ENCODE assay signal across 9 mouse cellular contexts in the genomic region with DNA sequence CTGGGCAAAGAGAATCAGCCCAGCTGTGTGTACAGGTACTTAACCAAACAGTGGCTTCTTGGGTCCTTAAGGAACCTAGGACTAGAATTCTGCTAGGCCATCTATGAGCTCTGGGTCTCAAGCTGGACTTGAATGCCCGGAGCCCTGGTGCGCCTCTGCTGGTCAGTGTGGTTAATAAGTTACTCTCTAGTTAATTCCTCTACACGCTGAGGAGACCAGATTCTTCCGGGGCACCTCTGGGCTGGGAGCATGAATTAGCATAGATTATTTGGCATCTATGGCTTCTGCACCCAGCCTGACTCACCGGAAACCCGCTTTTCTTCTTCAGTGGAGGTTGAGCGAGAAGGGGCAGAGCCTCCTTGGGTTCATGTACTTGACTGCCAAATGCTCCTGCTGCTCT. TPM values are rescaled to one million over a fixed set of nuclear protein-coding genes. Genes with fewer than 3 reads are reported as not detected.
DNase-seq lines count a peak whose midpoint lies in the region; ATAC-seq and TF ChIP-seq lines count a peak whose summit lies in the region.
"Had no signal": no experiment of that assay in that cellular context is flagged by ENCODE, and none has a peak within 500 bp of the region (broad histone marks: within the 10 kb centered on the region; RNA-seq: fewer than 3 reads in every experiment).

No protein-coding gene starts in this region.

- no peak overlapping the region for H3K4me2 ChIP-seq in lung, embryonic 14.5 days
- peak overlapping the region; percentile 60 for H3K4me2 ChIP-seq in embryonic facial prominence, embryonic 15.5 days (replicated peaks)
- H3K4me2 ChIP-seq: hindbrain, embryonic 15.5 days had no signal

- peak; percentile 25; the same call in 1 of the 2 replicates for TF ChIP-seq CTCF in lung, embryonic 14.5 days (IDR thresholded peaks at IDR 0.05; ENCODE audit: low read depth)
- TF ChIP-seq CTCF in small intestine, adult 2 months (IDR thresholded peaks at IDR 0.05; ENCODE audit: extremely low read depth, insufficient read length, insufficient replicate concordance, low read depth, low read length): peak; percentile 38; the same call in 1 of the 2 replicates

- WGBS in lung, embryonic 14.5 days: 6% methylated on average over 7 of the region's 7 CpGs
- 18% methylated on average over 7 of the region's 7 CpGs for WGBS in embryonic facial prominence, embryonic 15.5 days
- 1% methylated on average over 7 of the region's 7 CpGs for WGBS in small intestine, adult 2 months

- peaks cover 100% of the 10 kb centered on the region for H3K27me3 ChIP-seq in lung, embryonic 14.5 days (ENCODE audit: insufficient read depth, low read length)
- peaks cover 85% of the 10 kb centered on the region for H3K27me3 ChIP-seq in embryonic facial prominence, embryonic 15.5 days
- H3K27me3 ChIP-seq in small intestine, adult 2 months (ENCODE audit: control insufficient read depth, insufficient read depth, low read length): peaks cover 82% of the 10 kb centered on the region

- no peak for ATAC-seq in lung, embryonic 14.5 days (ENCODE audit: insufficient read depth)
- no peak for ATAC-seq in embryonic facial prominence, embryonic 15.5 days (ENCODE audit: insufficient number of reproducible peaks, low FRiP score, low TSS enrichment, low read depth)

- H3K9me3 ChIP-seq in lung, embryonic 14.5 days (ENCODE audit: low read depth, low read length): no peaks in the 10 kb centered on the region
- H3K9me3 ChIP-seq in embryonic facial prominence, embryonic 15.5 days (replicated peaks): no peaks in the 10 kb centered on the region
- H3K9me3 ChIP-seq: hindbrain, embryonic 15.5 days had no signal

- DNase-seq in lung, embryonic 14.5 days: no peak
- DNase-seq in lung, postnatal 10 days: no peak
- DNase-seq in kidney, postnatal 25 days: peak; percentile 89 to 93
- no peak for DNase-seq in cerebellum, postnatal 4 days (ENCODE audit: low spot score in 2 of 2)
- no peak for DNase-seq in urinary bladder, postnatal 14 days (ENCODE audit: low spot score)

- no peak for TF ChIP-seq POLR2A in small intestine, adult 2 months (IDR thresholded peaks at IDR 0.05; ENCODE audit: low read depth, low read length)

- H3K4me1 ChIP-seq in lung, embryonic 14.5 days (ENCODE audit: insufficient read depth): no peaks in the 10 kb centered on the region
- H3K4me1 ChIP-seq in embryonic facial prominence, embryonic 15.5 days: peaks cover 52% of the 10 kb centered on the region
- no peaks in the 10 kb centered on the region; the same call in 1 of the 2 replicates for H3K4me1 ChIP-seq in small intestine, adult 2 months (ENCODE audit: control insufficient read depth, insufficient read depth, insufficient read length, low read length)

- H3K27ac ChIP-seq in lung, embryonic 14.5 days (ENCODE audit: low read depth): no peak overlapping the region
- no peak overlapping the region for H3K27ac ChIP-seq in embryonic facial prominence, embryonic 15.5 days (replicated peaks)
- H3K27ac ChIP-seq in small intestine, adult 2 months (ENCODE audit: insufficient read depth, low read depth, low read length): no peak overlapping the region
- H3K27ac ChIP-seq: hindbrain, embryonic 15.5 days had no signal

- no peaks in the 10 kb centered on the region for H3K36me3 ChIP-seq in lung, embryonic 14.5 days (ENCODE audit: insufficient read depth)
- H3K36me3 ChIP-seq in embryonic facial prominence, embryonic 15.5 days: no peaks in the 10 kb centered on the region
- H3K36me3 ChIP-seq in small intestine, adult 2 months (ENCODE audit: control insufficient read depth, insufficient read depth, low read length): no peaks in the 10 kb centered on the region
- H3K36me3 ChIP-seq: hindbrain, embryonic 15.5 days had no signal

- no peak overlapping the region for H3K9ac ChIP-seq in lung, embryonic 14.5 days
- H3K9ac ChIP-seq in embryonic facial prominence, embryonic 15.5 days: no peak overlapping the region
- H3K9ac ChIP-seq: hindbrain, embryonic 15.5 days had no signal

- no peak overlapping the region for H3K4me3 ChIP-seq in lung, embryonic 14.5 days (ENCODE audit: low read depth, low read length)
- peak overlapping the region; percentile 47; the same call in 1 of the 2 replicates for H3K4me3 ChIP-seq in embryonic facial prominence, embryonic 15.5 days (replicated peaks)
- no peak overlapping the region for H3K4me3 ChIP-seq in small intestine, adult 2 months (ENCODE audit: low read depth, low read length)
- H3K4me3 ChIP-seq: hindbrain, embryonic 15.5 days had no signal

RNA-seq across cellular contexts. Expression of a gene that starts 2.5 kb away (rescaled TPM):
- polyA plus RNA-seq in lung, embryonic 14.5 days (2014; fragmentation: Nextera tagmentation; extraction: Ambion mirVana): not detected in 2 replicates
- 15.6 and 18.2 TPM in 2 replicates for polyA plus RNA-seq in embryonic facial prominence, embryonic 15.5 days (2015; fragmentation: Nextera tagmentation; extraction: Ambion mirVana)
- 0.03 TPM in 1 of 2 replicates, not detected in the other for polyA plus RNA-seq in small intestine, adult 2 months (2012; rRNA removed)
- polyA plus RNA-seq: lung, embryonic 16.5 days had no signal

Comparison
In these comparisons a context has a peak if more than half of its experiments do, and no peak if none do; other contexts are left out.
1. DNase-seq: peak in kidney, postnatal 25 days (2 of 2); none in lung, embryonic 14.5 days (single experiment), lung, postnatal 10 days (single experiment), cerebellum, postnatal 4 days (0 of 2) and urinary bladder, postnatal 14 days (single experiment).
2. RNA of a gene that starts 2.5 kb away (polyA plus RNA-seq): 15.6 to 18.2 TPM in embryonic facial prominence, embryonic 15.5 days; not detected in lung, embryonic 14.5 days and 0.03 TPM in small intestine, adult 2 months; every median in the first group is over 10 times any median in the second.